Comparison of ENCODE assay signal across 8 mouse cellular contexts in genomic region chr7:16053105-16053504, GRCm38 (mm10). TPM values are rescaled to one million over a fixed set of nuclear protein-coding genes. Genes with fewer than 3 reads are reported as not detected.
A peak's percentile ranks its signal among the peaks of the same experiment; 100 is the strongest.
DNase-seq lines count a peak whose midpoint lies in the region; ATAC-seq and TF ChIP-seq lines count a peak whose summit lies in the region.

No protein-coding gene starts in this region.

- no peak for ATAC-seq in forebrain, embryonic 14.5 days
- no peak for ATAC-seq in liver, embryonic 15.5 days (ENCODE audit: insufficient read depth)
- no peak for ATAC-seq in stomach, postnatal 0 days (ENCODE audit: low FRiP score, low TSS enrichment)

- no peaks in the 10 kb centered on the region for H3K36me3 ChIP-seq in testis, adult 2 months (ENCODE audit: control insufficient read depth, insufficient read depth, low read length)
- H3K36me3 ChIP-seq in forebrain, embryonic 14.5 days (ENCODE audit: control insufficient read depth, insufficient read depth, low read length) = no peaks in the 10 kb centered on the region
- H3K36me3 ChIP-seq in liver, embryonic 15.5 days (replicated peaks) = no peaks in the 10 kb centered on the region; the same call in 1 of the 2 replicates
- H3K36me3 ChIP-seq in stomach, postnatal 0 days (ENCODE audit: control insufficient read depth, insufficient read depth, low read length) = no peaks in the 10 kb centered on the region

- H3K4me1 ChIP-seq in testis, adult 2 months (ENCODE audit: control insufficient read depth, insufficient read depth, low read length) = peaks cover 10% of the 10 kb centered on the region
- peaks cover 18% of the 10 kb centered on the region for H3K4me1 ChIP-seq in forebrain, embryonic 14.5 days (ENCODE audit: control insufficient read depth, insufficient read depth, low read length)
- peaks cover 55% of the 10 kb centered on the region for H3K4me1 ChIP-seq in liver, embryonic 15.5 days (replicated peaks)
- peaks cover 6% of the 10 kb centered on the region; the same call in 1 of the 2 replicates for H3K4me1 ChIP-seq in stomach, postnatal 0 days (replicated peaks; ENCODE audit: control insufficient read depth, insufficient read depth)

- H3K4me2 ChIP-seq in forebrain, embryonic 14.5 days (ENCODE audit: low read length) = peak overlapping the region; percentile 64
- peak overlapping the region; percentile 99 for H3K4me2 ChIP-seq in liver, embryonic 15.5 days
- H3K4me2 ChIP-seq in stomach, postnatal 0 days (replicated peaks; ENCODE audit: low read depth) = peak overlapping the region; percentile 79

- 0 out of 2 replicates have a peak overlapping the region, but pooled peaks have one; percentile 41 for H3K9ac ChIP-seq in forebrain, embryonic 14.5 days (ENCODE audit: low read length)
- H3K9ac ChIP-seq in liver, embryonic 15.5 days = peak overlapping the region; percentile 45
- no peak overlapping the region for H3K9ac ChIP-seq in stomach, postnatal 0 days (ENCODE audit: low read length)

- WGBS in forebrain, embryonic 14.5 days = 16% methylated on average over 6 of the region's 6 CpGs
- 1% methylated on average over 6 of the region's 6 CpGs for WGBS in liver, embryonic 15.5 days (ENCODE audit: insufficient replicate concordance)
- WGBS in stomach, postnatal 0 days = 10% methylated on average over 6 of the region's 6 CpGs

- H3K27ac ChIP-seq in testis, adult 2 months (ENCODE audit: control insufficient read depth, insufficient read depth, low read depth, low read length) = no peak overlapping the region
- no peak overlapping the region for H3K27ac ChIP-seq in forebrain, embryonic 14.5 days (ENCODE audit: low read depth, low read length)
- H3K27ac ChIP-seq in liver, embryonic 15.5 days (replicated peaks) = peak overlapping the region; percentile 96
- H3K27ac ChIP-seq in stomach, postnatal 0 days (replicated peaks) = peak overlapping the region; percentile 93; the same call in 1 of the 2 replicates

- no peaks in the 10 kb centered on the region for H3K27me3 ChIP-seq in testis, adult 2 months (ENCODE audit: control insufficient read depth, insufficient read depth, low read length)
- no peaks in the 10 kb centered on the region for H3K27me3 ChIP-seq in forebrain, embryonic 14.5 days (replicated peaks; ENCODE audit: control insufficient read depth, insufficient read depth, low read length)
- H3K27me3 ChIP-seq in liver, embryonic 15.5 days = 0 out of 2 replicates have a peak, but pooled peaks cover 1% of the 10 kb centered on the region
- no peaks in the 10 kb centered on the region for H3K27me3 ChIP-seq in stomach, postnatal 0 days (ENCODE audit: control insufficient read depth, insufficient read depth, low read length)

- TF ChIP-seq CTCF in testis, adult 2 months (IDR thresholded peaks at IDR 0.05; ENCODE audit: control insufficient read depth, insufficient read depth, insufficient replicate concordance, low read depth, low read length) = no peak
- no peak for TF ChIP-seq CTCF in stomach, postnatal 0 days (IDR thresholded peaks at IDR 0.05; ENCODE audit: low read depth)

- no peak for DNase-seq in testis, postnatal 14 days (ENCODE audit: low spot score)
- DNase-seq in forebrain, embryonic 14.5 days (ENCODE audit: low spot score) = no peak
- DNase-seq in stomach, postnatal 0 days (ENCODE audit: low spot score) = no peak
- no peak for DNase-seq in embryo, embryonic 10.5 days (ENCODE audit: low spot score)
- DNase-seq in gastrocnemius, adult 8-10 months (ENCODE audit: low spot score in 2 of 2) = no peak
- no peak for DNase-seq in frontal cortex, adult 2 months (ENCODE audit: extremely low spot score in 1 of 2, low spot score in 1 of 2)

- peak overlapping the region; percentile 85 for H3K4me3 ChIP-seq in testis, adult 2 months (ENCODE audit: control insufficient read depth, low read depth, low read length)
- peak overlapping the region; percentile 44 for H3K4me3 ChIP-seq in forebrain, embryonic 14.5 days (ENCODE audit: low read depth, low read length)
- peak overlapping the region; percentile 76 for H3K4me3 ChIP-seq in liver, embryonic 15.5 days (replicated peaks)
- H3K4me3 ChIP-seq in stomach, postnatal 0 days (ENCODE audit: low read depth, low read length) = peak overlapping the region; percentile 53

- no peak for TF ChIP-seq POLR2A in testis, adult 2 months (IDR thresholded peaks at IDR 0.05; ENCODE audit: control insufficient read depth, low read depth, low read length)

- H3K9me3 ChIP-seq in forebrain, embryonic 14.5 days (replicated peaks; ENCODE audit: control insufficient read depth, low read length) = no peaks in the 10 kb centered on the region
- no peaks in the 10 kb centered on the region for H3K9me3 ChIP-seq in liver, embryonic 15.5 days (replicated peaks)
- H3K9me3 ChIP-seq in stomach, postnatal 0 days (ENCODE audit: control insufficient read depth, low read length) = no peaks in the 10 kb centered on the region

- no peak for TF ChIP-seq EP300 in stomach, postnatal 0 days (optimal IDR thresholded peaks at IDR 0.05)

RNA-seq across cellular contexts. Expression of gene Bicra, which starts 5.4 kb away (rescaled TPM):
- polyA plus RNA-seq in testis, adult 2 months (2012; rRNA removed) = 5.9 and 7.3 TPM in 2 replicates
- polyA plus RNA-seq in forebrain, embryonic 14.5 days (2014; fragmentation: Nextera tagmentation; extraction: Ambion mirVana) = 4.3 and 6.0 TPM in 2 replicates
- polyA plus RNA-seq in liver, embryonic 15.5 days (2015; fragmentation: Nextera tagmentation; extraction: Ambion mirVana) = 1.6 and 1.9 TPM in 2 replicates
- 1.8 and 2.3 TPM in 2 replicates for polyA plus RNA-seq in stomach, postnatal 0 days (2015; fragmentation: Nextera tagmentation; extraction: Ambion mirVana)
- 1 to 10 TPM; 3.7 to 6.8 (median 5.6) TPM for total RNA-seq in gastrocnemius, adult 8-10 months (2022)
- 10.2 and 10.6 TPM in 2 replicates for polyA plus RNA-seq in frontal cortex, adult 2 months (2012; rRNA removed)

RNA-seq across cellular contexts. Expression of gene Zfp541, which starts 8.5 kb away (rescaled TPM):
- 98.8 and 100 TPM in 2 replicates for polyA plus RNA-seq in testis, adult 2 months (2012; rRNA removed)
- 0.16 TPM in 1 of 2 replicates, not detected in the other for polyA plus RNA-seq in forebrain, embryonic 14.5 days (2014; fragmentation: Nextera tagmentation; extraction: Ambion mirVana)
- polyA plus RNA-seq in liver, embryonic 15.5 days (2015; fragmentation: Nextera tagmentation; extraction: Ambion mirVana) = not detected in 2 replicates
- 0.05 TPM in 2 replicates for polyA plus RNA-seq in stomach, postnatal 0 days (2015; fragmentation: Nextera tagmentation; extraction: Ambion mirVana)
- not detected for total RNA-seq in gastrocnemius, adult 8-10 months (2022)
- 0.40 and 0.42 TPM in 2 replicates for polyA plus RNA-seq in frontal cortex, adult 2 months (2012; rRNA removed)

RNA-seq across cellular contexts. Expression of gene Napa, which starts 45.2 kb away (rescaled TPM):
- polyA plus RNA-seq in testis, adult 2 months (2012; rRNA removed) = 134 and 145 TPM in 2 replicates
- 156 and 164 TPM in 2 replicates for polyA plus RNA-seq in forebrain, embryonic 14.5 days (2014; fragmentation: Nextera tagmentation; extraction: Ambion mirVana)
- polyA plus RNA-seq in liver, embryonic 15.5 days (2015; fragmentation: Nextera tagmentation; extraction: Ambion mirVana) = 159 and 169 TPM in 2 replicates
- 136 and 152 TPM in 2 replicates for polyA plus RNA-seq in stomach, postnatal 0 days (2015; fragmentation: Nextera tagmentation; extraction: Ambion mirVana)
- 100 to 1,000 TPM; 105 to 140 (median 115) TPM for total RNA-seq in gastrocnemius, adult 8-10 months (2022)
- 368 and 442 TPM in 2 replicates for polyA plus RNA-seq in frontal cortex, adult 2 months (2012; rRNA removed)

Comparison
In these comparisons a context has a peak if more than half of its experiments do, and no peak if none do; other contexts are left out.
1. H3K27ac ChIP-seq: peak in liver, embryonic 15.5 days (single experiment) and stomach, postnatal 0 days (single experiment); none in testis, adult 2 months (single experiment) and forebrain, embryonic 14.5 days (single experiment).
2. RNA of gene Zfp541, which starts 8.5 kb away (polyA plus RNA-seq): 98.8 to 100 TPM in testis, adult 2 months; 0.40 to 0.42 TPM in frontal cortex, adult 2 months, 0.05 TPM in stomach, postnatal 0 days, not detected in liver, embryonic 15.5 days and 0.16 TPM in forebrain, embryonic 14.5 days; every median in the first group is over 10 times any median in the second.
3. Peak in every context shown above with its lines, with median percentiles within 50 percentile points of each other: H3K4me3 ChIP-seq and H3K4me2 ChIP-seq.